Mouse (Mus musculus): Measurements from ENCODE around the gene Olfr1122.
"Not testable (repeated sequence)": the region's sequence is repeated elsewhere in the genome, so short reads cannot be mapped to it uniquely, and the experiment has no call there.

Olfr1122 gene

DNA sequence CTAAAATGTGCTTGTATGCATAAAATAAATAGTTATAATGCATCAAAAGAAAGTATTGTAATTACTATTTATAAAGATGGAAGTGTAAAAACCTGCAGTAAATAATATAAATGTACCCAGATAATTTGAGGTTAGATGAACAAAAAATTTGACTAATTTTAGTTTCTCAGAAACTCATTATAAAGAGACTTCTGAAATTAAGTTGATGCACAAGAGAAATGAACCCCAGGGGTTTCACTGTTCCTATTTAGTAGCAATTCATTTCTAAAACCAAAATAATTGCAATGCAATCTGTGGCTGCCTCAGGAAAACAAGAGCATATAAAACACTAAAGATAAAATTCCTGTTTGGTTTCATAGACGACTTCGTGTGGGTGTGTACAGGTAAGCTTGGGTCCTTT lies at the start of gene Olfr1122:
Gene Olfr1122 (plus strand): TSS at position 301 of the 400 bp plus-strand sequence.
- DNase-seq (ENCODE audit: low spot score in 2 of 2): no peak

- no peak for DNase-seq (ENCODE audit: low spot score in 2 of 2)
Observed at GRCm38 (mm10) chr2:87354515-87354914, 31.1 kb upstream of the Olfr1122 start, which contains the start of gene Olfr1120. Gene Olfr1120 (plus strand): TSS chr2:87354815.

- DNase-seq (ENCODE audit: low spot score in 2 of 2): not testable (repeated sequence)
Observed at GRCm38 (mm10) chr2:87360121-87360520, 25.5 kb upstream of the Olfr1122 start.

DNA sequence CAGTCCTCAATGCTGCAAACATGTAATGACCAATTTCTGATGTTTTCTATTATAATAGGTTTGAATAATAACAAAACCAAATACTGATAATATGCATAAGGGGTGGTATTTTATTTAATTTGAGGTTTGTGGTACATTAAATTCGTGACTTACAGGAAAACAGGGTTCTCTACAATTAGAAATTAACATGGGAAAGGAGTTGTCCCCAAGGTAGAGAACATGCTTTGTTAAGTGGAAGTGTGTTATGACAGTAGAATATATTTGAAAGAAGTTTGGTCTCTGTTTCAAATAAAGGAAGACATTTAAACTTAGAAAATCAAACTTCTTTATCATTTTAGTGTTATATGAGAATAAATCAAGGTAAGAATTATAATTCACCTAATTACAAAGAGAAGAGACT lies 16.1 kb upstream of the Olfr1122 start, which contains the start of gene Olfr1121:
Gene Olfr1121 (plus strand): TSS at position 301 of the 400 bp plus-strand sequence.
- DNase-seq (ENCODE audit: low spot score in 2 of 2): no peak

DNA sequence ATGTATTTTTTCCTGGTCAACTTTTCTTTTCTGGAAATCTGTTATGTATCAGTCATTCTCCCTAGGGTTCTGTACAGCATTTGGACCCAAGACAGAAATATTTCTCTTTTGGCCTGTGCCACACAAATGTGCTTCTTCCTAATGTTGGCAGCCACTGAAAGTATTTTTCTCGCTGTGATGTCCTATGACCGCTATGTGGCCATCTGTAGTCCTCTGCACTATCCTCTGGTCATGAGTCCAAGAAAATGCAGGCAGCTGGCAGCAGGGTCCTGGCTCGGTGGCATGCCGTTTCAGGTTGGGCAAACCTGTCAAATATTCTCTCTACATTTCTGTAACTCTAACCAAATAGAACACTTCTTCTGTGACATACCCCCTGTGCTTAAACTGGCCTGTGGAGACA lies 13.9 kb upstream of the Olfr1122 start:
- no peak for DNase-seq (ENCODE audit: low spot score in 2 of 2)

DNA sequence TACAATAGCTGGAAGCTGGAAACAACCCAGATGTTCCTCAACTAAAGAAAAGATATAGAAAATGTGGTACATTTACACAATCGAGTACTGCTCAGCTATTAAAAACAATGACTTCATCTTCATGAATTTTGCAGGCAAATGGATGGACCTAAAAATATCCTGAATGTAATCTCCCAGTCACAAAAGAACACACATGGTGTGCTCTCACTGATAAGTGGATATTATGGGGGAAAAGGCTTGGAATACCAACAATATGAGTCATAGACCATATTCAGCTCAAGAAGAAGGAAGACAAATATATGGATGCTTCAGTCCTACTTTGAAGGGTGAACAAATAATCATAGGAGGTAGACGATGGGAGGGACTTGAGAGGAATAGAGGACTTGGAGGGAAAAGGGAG lies 1.7 kb upstream of the Olfr1122 start:
- no peak for DNase-seq (ENCODE audit: low spot score in 2 of 2)

DNA sequence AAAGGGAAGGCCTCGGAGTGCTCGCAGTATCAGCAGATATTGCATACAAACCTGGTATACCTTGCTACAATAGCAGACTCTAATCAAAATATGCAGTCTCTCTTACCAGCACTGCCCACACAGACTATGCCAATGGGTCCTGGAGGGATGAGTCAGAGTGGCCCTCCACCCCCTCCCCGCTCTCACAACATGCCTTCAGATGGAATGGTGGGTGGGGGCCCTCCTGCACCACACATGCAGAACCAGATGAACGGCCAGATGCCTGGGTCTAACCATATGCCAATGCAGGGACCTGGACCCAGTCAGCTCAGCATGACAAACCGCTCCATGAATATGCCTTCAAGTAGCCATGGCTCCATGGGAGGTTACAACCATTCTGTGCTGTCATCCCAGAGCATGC lies 8.0 kb downstream of the Olfr1122 start:
- not testable (repeated sequence) for DNase-seq (ENCODE audit: low spot score in 2 of 2)

DNA sequence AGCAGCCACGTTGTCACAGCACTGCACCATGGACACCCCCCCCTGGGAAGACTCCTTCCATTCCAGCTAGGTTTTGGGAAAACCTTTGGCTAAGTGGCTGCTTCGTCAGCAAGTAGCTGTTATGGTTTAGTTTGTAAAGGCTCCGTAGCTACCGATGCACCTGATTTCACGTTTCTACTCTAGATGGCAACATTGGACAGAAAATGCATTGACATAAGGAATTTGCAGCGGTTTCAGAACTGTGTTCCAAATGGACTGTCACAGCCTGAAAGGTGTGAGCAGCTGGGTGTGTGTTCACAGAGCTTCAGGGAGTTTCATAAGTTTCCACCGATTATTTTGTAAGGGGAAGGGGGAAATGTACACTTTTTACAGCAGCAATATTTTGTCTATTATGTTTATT lies 9.0 kb downstream of the Olfr1122 start:
- not testable (repeated sequence) for DNase-seq (ENCODE audit: low spot score in 2 of 2)

DNA sequence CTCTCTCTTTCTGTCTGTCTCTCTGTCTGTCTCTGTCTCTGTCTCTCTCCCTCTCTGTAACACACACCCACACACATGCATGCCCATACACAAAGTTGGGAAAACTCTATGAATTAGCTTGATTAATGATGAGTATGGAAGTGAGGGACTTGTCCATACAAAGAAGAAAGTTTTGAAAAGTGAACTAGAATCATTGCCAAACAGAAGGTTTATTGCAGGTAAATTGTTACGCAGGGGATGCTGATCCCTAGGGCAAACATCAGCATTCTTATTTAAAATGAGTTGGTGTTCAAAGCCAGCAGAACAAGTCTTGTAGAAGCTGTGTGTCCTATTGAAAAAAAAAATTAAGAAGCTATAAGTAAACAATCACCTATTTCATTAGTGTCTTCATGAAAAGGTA lies 30.7 kb downstream of the Olfr1122 start, which contains the start of gene Olfr1123:
Gene Olfr1123 (plus strand): TSS at position 301 of the 400 bp plus-strand sequence.
- no peak for DNase-seq (ENCODE audit: low spot score in 2 of 2)

DNA sequence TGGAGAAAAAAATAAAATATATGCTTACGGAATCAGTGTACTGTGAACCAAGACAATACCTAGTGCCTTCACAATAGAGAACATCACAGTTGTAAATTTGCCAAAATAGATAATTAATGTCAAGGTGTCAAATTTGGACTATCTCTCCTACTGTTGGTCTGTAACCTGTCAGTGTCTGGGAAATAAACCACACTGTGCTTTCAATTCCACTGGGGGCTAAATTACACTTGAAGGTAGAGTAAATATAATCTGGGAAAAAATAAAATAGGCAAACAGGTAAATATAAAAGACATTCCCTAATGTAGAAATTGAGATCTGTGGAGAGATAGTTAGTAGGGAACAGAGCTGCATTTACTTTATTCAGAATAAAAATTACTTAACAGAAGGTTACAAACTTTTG lies 44.3 kb downstream of the Olfr1122 start, which contains the start of gene Olfr1124:
Gene Olfr1124 (plus strand): TSS at position 301 of the 400 bp plus-strand sequence.
- no peak for DNase-seq (ENCODE audit: low spot score in 2 of 2)

DNA sequence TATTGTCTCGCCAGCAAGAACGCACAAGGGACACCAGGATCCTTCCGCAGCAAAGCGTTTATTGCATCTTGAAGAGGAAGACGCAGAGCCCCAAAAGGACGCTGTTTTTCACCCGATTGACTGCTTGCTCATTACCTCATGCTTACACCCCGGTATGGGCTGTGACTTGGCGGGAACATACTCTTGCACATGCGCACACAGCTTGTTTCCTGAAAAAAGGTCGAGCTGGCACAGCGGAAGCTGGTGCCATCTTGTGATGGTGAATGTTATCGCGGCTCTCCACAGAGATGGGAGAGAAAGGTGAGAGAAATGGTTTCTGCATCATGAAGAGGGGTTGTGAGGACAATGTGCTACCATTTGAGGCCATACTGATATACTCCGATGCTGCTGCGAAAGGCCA lies 52.1 kb downstream of the Olfr1122 start:
- no peak for DNase-seq (ENCODE audit: low spot score in 2 of 2)

Data from frontal cortex, postnatal 10 days (tissue).